Mouse (Mus musculus): ENCODE data around the gene Fgf7. TPM values are rescaled to one million over a fixed set of nuclear protein-coding genes. Genes with fewer than 3 reads are reported as not detected.

Fgf7 gene
- polyA plus RNA-seq, 1 experiment from 2014 or later: 1.9 TPM

- H3K9me3 ChIP-seq (replicated peaks; ENCODE audit: control insufficient read depth, low read length): no peaks in the 10 kb centered on the region
- no peaks in the 10 kb centered on the region for H3K27me3 ChIP-seq (ENCODE audit: control insufficient read depth, insufficient read depth, low read length)
- no peaks in the 10 kb centered on the region for H3K4me1 ChIP-seq (ENCODE audit: control insufficient read depth, insufficient read depth, low read length)
- no peak overlapping the region for H3K4me2 ChIP-seq (ENCODE audit: low read depth, low read length)
- WGBS: 89% methylated on average over 4 of the region's 4 CpGs
- no peak overlapping the region for H3K4me3 ChIP-seq (ENCODE audit: low read depth, low read length)
- no peaks in the 10 kb centered on the region for H3K36me3 ChIP-seq (replicated peaks; ENCODE audit: control insufficient read depth, insufficient read depth, low read depth, low read length)
- H3K27ac ChIP-seq (replicated peaks; ENCODE audit: low read depth, low read length): no peak overlapping the region
- no peak overlapping the region for H3K9ac ChIP-seq (replicated peaks; ENCODE audit: low read length)
- ATAC-seq (replicated peaks; ENCODE audit: insufficient number of reproducible peaks, low FRiP score, low TSS enrichment, low read depth) (no peak), DNase-seq (ENCODE audit: low spot score) (no peak)
Observed at GRCm38 (mm10) chr2:126094616-126095015, 60.2 kb downstream of the Fgf7 start.

Other genes with a start within 250 kb of the Fgf7 start
- 37.3 and 38.8 TPM in 2 replicates for gene Galk2, start 175.5 kb upstream of the Fgf7 start, polyA plus RNA-seq (2014; fragmentation: Nextera tagmentation; extraction: Ambion mirVana)
- 126 and 144 TPM in 2 replicates for gene Cops2, start 175.5 kb upstream of the Fgf7 start, polyA plus RNA-seq (2014; fragmentation: Nextera tagmentation; extraction: Ambion mirVana)
- not detected in 2 replicates for gene Fam227b, start 117.3 kb downstream of the Fgf7 start, polyA plus RNA-seq (2014; fragmentation: Nextera tagmentation; extraction: Ambion mirVana)
- 28.8 and 31.7 TPM in 2 replicates for gene Dtwd1, start 117.5 kb downstream of the Fgf7 start, polyA plus RNA-seq (2014; fragmentation: Nextera tagmentation; extraction: Ambion mirVana)
- not detected in 2 replicates for gene Gm17555, start 180.4 kb downstream of the Fgf7 start, polyA plus RNA-seq (2014; fragmentation: Nextera tagmentation; extraction: Ambion mirVana)